23 mouse cellular contexts compared by ENCODE assay signal in genomic region chr5:112509916-112510315, GRCm38 (mm10).
A peak's percentile ranks its signal among the peaks of the same experiment; 100 is the strongest.
DNase-seq lines count a peak whose midpoint lies in the region; ATAC-seq and TF ChIP-seq lines count a peak whose summit lies in the region.
"Had no signal": no experiment of that assay in that cellular context is flagged by ENCODE, and none has a peak within 500 bp of the region (broad histone marks: within the 10 kb centered on the region; RNA-seq: fewer than 3 reads in every experiment).

No protein-coding gene starts in this region.

- no peak for TF ChIP-seq CTCF in layer of hippocampus, adult 2 months (conservative IDR thresholded peaks at IDR 0.05)

- H3K4me1 ChIP-seq in forebrain, embryonic 16.5 days (replicated peaks; ENCODE audit: control insufficient read depth, insufficient read depth, low read length): peaks cover 17% of the 10 kb centered on the region
- peaks cover 26% of the 10 kb centered on the region for H3K4me1 ChIP-seq in forebrain, embryonic 12.5 days
- peaks cover 41% of the 10 kb centered on the region for H3K4me1 ChIP-seq in midbrain, embryonic 10.5 days
- H3K4me1 ChIP-seq: heart, embryonic 10.5 days had no signal

- no peak for DNase-seq in layer of hippocampus, adult 2 months (ENCODE audit: low spot score in 2 of 2)
- no peak for DNase-seq in layer of hippocampus, postnatal 14 days (ENCODE audit: low spot score in 2 of 2)
- peak; percentile 78 for DNase-seq in R1 (ENCODE audit: low read depth, low spot score)
- no peak for DNase-seq in midbrain, embryonic 10.5 days (ENCODE audit: low spot score)
- DNase-seq in heart, adult 11 months: no peak
- DNase-seq: adrenal gland, adult 2 months; adrenal gland, postnatal 25 days; cerebellum, adult 18-20 months; cerebellum, adult 9-11 months; cerebellum, postnatal 36 days; gastrocnemius, postnatal 36 days; heart, adult 18-20 months; heart, postnatal 10 days; heart, postnatal 4 days had no signal

- 77% methylated on average over 5 of the region's 5 CpGs for WGBS in forebrain, embryonic 16.5 days
- WGBS in forebrain, embryonic 12.5 days: 78% methylated on average over 5 of the region's 5 CpGs
- 76% methylated on average over 5 of the region's 5 CpGs for WGBS in midbrain, embryonic 10.5 days

- H3K4me2 ChIP-seq in forebrain, embryonic 16.5 days (ENCODE audit: low read length): no peak overlapping the region
- H3K4me2 ChIP-seq in forebrain, embryonic 12.5 days: no peak overlapping the region
- H3K4me2 ChIP-seq: hindbrain, embryonic 14.5 days had no signal

- no peaks in the 10 kb centered on the region for H3K9me3 ChIP-seq in forebrain, embryonic 16.5 days (ENCODE audit: control insufficient read depth, low read length)
- no peaks in the 10 kb centered on the region for H3K9me3 ChIP-seq in forebrain, embryonic 12.5 days
- H3K9me3 ChIP-seq in midbrain, embryonic 10.5 days (replicated peaks): peaks cover 5% of the 10 kb centered on the region; the same call in 1 of the 2 replicates

- peak overlapping the region; percentile 49; the same call in 1 of the 2 replicates for H3K27ac ChIP-seq in forebrain, embryonic 16.5 days (ENCODE audit: low read length)
- H3K27ac ChIP-seq in forebrain, embryonic 12.5 days: no peak overlapping the region
- H3K27ac ChIP-seq in layer of hippocampus, adult 2 months: peak overlapping the region; percentile 80
- H3K27ac ChIP-seq in midbrain, embryonic 10.5 days (replicated peaks): no peak overlapping the region
- H3K27ac ChIP-seq: embryonic facial prominence, embryonic 10.5 days; heart, embryonic 10.5 days; hindbrain, embryonic 14.5 days had no signal

- no peak overlapping the region for H3K4me3 ChIP-seq in forebrain, embryonic 16.5 days (replicated peaks; ENCODE audit: low read length)
- H3K4me3 ChIP-seq in forebrain, embryonic 12.5 days (replicated peaks): no peak overlapping the region
- H3K4me3 ChIP-seq in layer of hippocampus, adult 2 months: no peak overlapping the region
- no peak overlapping the region for H3K4me3 ChIP-seq in midbrain, embryonic 10.5 days
- H3K4me3 ChIP-seq: embryonic facial prominence, embryonic 10.5 days; heart, embryonic 10.5 days had no signal

- no peak for ATAC-seq in forebrain, embryonic 16.5 days
- ATAC-seq in forebrain, embryonic 12.5 days (ENCODE audit: low FRiP score): no peak
- ATAC-seq: activated CD4-positive, CD25-positive, alpha-beta regulatory T cell, adult 4 months; inflammation-experienced regulatory T-cells, adult 6 months; intestine, postnatal 0 days had no signal

- no peaks in the 10 kb centered on the region for H3K27me3 ChIP-seq in forebrain, embryonic 16.5 days (replicated peaks; ENCODE audit: control insufficient read depth, insufficient read depth, low read length)
- no peaks in the 10 kb centered on the region for H3K27me3 ChIP-seq in forebrain, embryonic 12.5 days
- H3K27me3 ChIP-seq in midbrain, embryonic 10.5 days (ENCODE audit: low read depth, poor library complexity, severe bottlenecking): peaks cover 38% of the 10 kb centered on the region

- no peaks in the 10 kb centered on the region for H3K36me3 ChIP-seq in forebrain, embryonic 16.5 days (ENCODE audit: control insufficient read depth, insufficient read depth)
- no peaks in the 10 kb centered on the region for H3K36me3 ChIP-seq in forebrain, embryonic 12.5 days (replicated peaks)
- no peaks in the 10 kb centered on the region for H3K36me3 ChIP-seq in midbrain, embryonic 10.5 days
- H3K36me3 ChIP-seq: embryonic facial prominence, embryonic 10.5 days; G1E; heart, embryonic 10.5 days had no signal

- no peak overlapping the region for H3K9ac ChIP-seq in forebrain, embryonic 16.5 days (replicated peaks; ENCODE audit: low read depth, low read length)
- no peak overlapping the region for H3K9ac ChIP-seq in forebrain, embryonic 12.5 days
- H3K9ac ChIP-seq: hindbrain, embryonic 14.5 days had no signal

Comparison
In these comparisons a context has a peak if more than half of its experiments do, and no peak if none do; other contexts are left out.
1. H3K27ac ChIP-seq: peak in forebrain, embryonic 16.5 days (single experiment) and layer of hippocampus, adult 2 months (single experiment); none in forebrain, embryonic 12.5 days (single experiment) and midbrain, embryonic 10.5 days (single experiment).